Mouse (Mus musculus) lung, embryonic 14.5 days (tissue): ENCODE measurements around the gene Nkx1-2. TPM values are rescaled to one million over a fixed set of nuclear protein-coding genes. Genes with fewer than 3 reads are reported as not detected.

Experiments used
- ATAC-seq: fragments of 200-750 bp; cut with Nextera tagmentation; 2 replicates; pipeline ENCODE4 v1.8.0; 2017; ENCODE audit warnings: mild to moderate bottlenecking, moderate TSS enrichment, moderate library complexity; ENCODE audit not compliant: insufficient read depth
- DNase-seq: peaks from one replicate; pipeline ENCODE4 v3.0.0-alpha.2; 2015
- H3K27ac ChIP-seq: fragments of 300-500 bp; sonication (generic); 2 replicates; pipeline ENCODE4 v1.5.1; 2014; ENCODE audit warnings: low read depth, mild to moderate bottlenecking, moderate library complexity
- H3K27me3 ChIP-seq: fragments of 300-500 bp; sonication (generic); 2 replicates; pipeline ENCODE4 v1.6.1; 2014; ENCODE audit warnings: low read length, control low read depth; ENCODE audit not compliant: insufficient read depth
- H3K36me3 ChIP-seq: fragments of 300-500 bp; sonication (generic); 2 replicates; pipeline ENCODE4 v1.6.1; 2014; ENCODE audit warnings: control low read depth; ENCODE audit not compliant: insufficient read depth
- H3K4me1 ChIP-seq: fragments of 300-500 bp; sonication (generic); 2 replicates; pipeline ENCODE4 v1.6.1; 2014; ENCODE audit warnings: antibody characterized with exemption, control low read depth; ENCODE audit not compliant: insufficient read depth
- H3K4me2 ChIP-seq: fragments of 300-500 bp; sonication (generic); 2 replicates; pipeline ENCODE4 v1.6.1; 2014; ENCODE audit warnings: mild to moderate bottlenecking
- H3K4me3 ChIP-seq: fragments of 300-500 bp; sonication (generic); 2 replicates; pipeline ENCODE4 v1.5.1; 2014; ENCODE audit warnings: low read depth, low read length
- H3K9ac ChIP-seq: fragments of 300-500 bp; sonication (generic); 2 replicates; pipeline ENCODE4 v1.6.1; 2014
- H3K9me3 ChIP-seq: fragments of 300-500 bp; sonication (generic); 2 replicates; pipeline ENCODE4 v1.6.1; 2016; ENCODE audit warnings: low read depth, low read length, control low read depth
- CTCF ChIP-seq: IDR thresholded peaks from 2 replicates; pipeline ENCODE4 v1.5.1; 2016; ENCODE audit warnings: antibody characterized with exemption, low read depth
- whole genome bisulfite sequencing: fragments of 180-500 bp; shearing (Covaris S2); extraction: QIAGEN DNeasy Blood & Tissue Kit; methylation state at CpG from one replicate; pipeline ENCODE4 v1.1.7; 2014; 5-methylcytosine and 5-hydroxymethylcytosine counted together
- polyA plus RNA-seq: library from polyadenylated mRNA; unstranded; fragments of >200 nt; fragmentation: Nextera tagmentation; extraction: Ambion mirVana; gene quantifications from 2 replicates; pipeline ENCODE4 v1.2.1, GENCODE M21; 2014

Gene Nkx1-2
- polyA plus RNA-seq, 1 experiment from 2014 or later: not detected

GRCm38 (mm10) chr7:132604720-132605119 is 5.3 kb upstream of the Nkx1-2 start:
- Histone ChIP-seq H3K4me1 (no peaks in the 10 kb centered on the region), H3K4me2 (no peak overlapping the region), H3K36me3 (no peaks in the 10 kb centered on the region), H3K4me3 (no peak overlapping the region), H3K27me3 (peaks cover 42% of the 10 kb centered on the region), H3K9me3 (no peaks in the 10 kb centered on the region), H3K27ac (no peak overlapping the region), H3K9ac (no peak overlapping the region)
- TF ChIP-seq CTCF: no peak
- WGBS: 81% methylated on average over 4 of the region's 4 CpGs
- no peak for ATAC-seq
- DNase-seq: no peak

- no peak for TF ChIP-seq CTCF
- ATAC-seq: no peak
- Histone ChIP-seq H3K4me3 (no peak overlapping the region), H3K9me3 (no peaks in the 10 kb centered on the region), H3K9ac (no peak overlapping the region), H3K4me2 (no peak overlapping the region), H3K27me3 (peaks cover 80% of the 10 kb centered on the region), H3K4me1 (0 out of 2 replicates have a peak, but pooled peaks cover 4% of the 10 kb centered on the region), H3K27ac (no peak overlapping the region), H3K36me3 (no peaks in the 10 kb centered on the region)
- no peak for DNase-seq
- 9% methylated on average over 8 of the region's 8 CpGs for WGBS
Measured at GRCm38 (mm10) chr7:132600926-132601325, 1.5 kb upstream of the Nkx1-2 start.

GRCm38 (mm10) chr7:132600026-132600425 is 589 bp upstream of the Nkx1-2 start:
- Histone ChIP-seq H3K4me1 (0 out of 2 replicates have a peak, but pooled peaks cover 4% of the 10 kb centered on the region), H3K27ac (no peak overlapping the region), H3K9me3 (no peaks in the 10 kb centered on the region), H3K4me3 (peak overlapping the region; percentile 39), H3K36me3 (no peaks in the 10 kb centered on the region), H3K9ac (no peak overlapping the region), H3K27me3 (peaks cover 86% of the 10 kb centered on the region), H3K4me2 (peak overlapping the region; percentile 71)
- ATAC-seq (no peak), DNase-seq (no peak)
- TF ChIP-seq CTCF: no peak
- 4% methylated on average over 9 of the region's 9 CpGs for WGBS

GRCm38 (mm10) chr7:132597251-132598041 is 2.0 kb downstream of the Nkx1-2 start:
- Histone ChIP-seq H3K9me3 (no peaks in the 10 kb centered on the region), H3K4me2 (peak overlapping the region; percentile 83), H3K27ac (no peak overlapping the region), H3K4me1 (0 out of 2 replicates have a peak, but pooled peaks cover 4% of the 10 kb centered on the region), H3K36me3 (no peaks in the 10 kb centered on the region), H3K4me3 (peak overlapping the region; percentile 44), H3K9ac (peak overlapping the region; percentile 38), H3K27me3 (peaks cover 78% of the 10 kb centered on the region)
- WGBS: under 1% methylated on average over 60 of the region's 60 CpGs
- ATAC-seq: peak; percentile 28
- peak; percentile 63 for DNase-seq
- no peak for TF ChIP-seq CTCF

GRCm38 (mm10) chr7:132596557-132597250 is 2.7 kb downstream of the Nkx1-2 start:
- Histone ChIP-seq H3K9ac (no peak overlapping the region), H3K4me2 (peak overlapping the region; percentile 83), H3K27ac (no peak overlapping the region), H3K4me3 (peak overlapping the region; percentile 44), H3K9me3 (no peaks in the 10 kb centered on the region), H3K4me1 (0 out of 2 replicates have a peak, but pooled peaks cover 4% of the 10 kb centered on the region), H3K27me3 (peaks cover 70% of the 10 kb centered on the region), H3K36me3 (no peaks in the 10 kb centered on the region)
- ATAC-seq (peak; percentile 3; the same call in 1 of the 2 replicates), DNase-seq (no peak)
- 9% methylated on average over 26 of the region's 26 CpGs for WGBS
- TF ChIP-seq CTCF: peak; percentile 55

GRCm38 (mm10) chr7:132595787-132596186 is 3.6 kb downstream of the Nkx1-2 start:
- H3K27me3 ChIP-seq: peaks cover 61% of the 10 kb centered on the region
- DNase-seq: no peak
- no peaks in the 10 kb centered on the region for H3K36me3 ChIP-seq
- H3K27ac ChIP-seq: no peak overlapping the region
- no peaks in the 10 kb centered on the region for H3K9me3 ChIP-seq
- TF ChIP-seq CTCF: no peak
- no peak overlapping the region for H3K4me3 ChIP-seq
- 78% methylated on average over 3 of the region's 3 CpGs for WGBS
- no peak overlapping the region for H3K9ac ChIP-seq
- H3K4me2 ChIP-seq: no peak overlapping the region
- ATAC-seq: no peak
- H3K4me1 ChIP-seq: 0 out of 2 replicates have a peak, but pooled peaks cover 4% of the 10 kb centered on the region

- TF ChIP-seq CTCF: no peak
- 94% methylated on average over 2 of the region's 2 CpGs for WGBS
Measured at GRCm38 (mm10) chr7:132594325-132594724, 5.1 kb downstream of the Nkx1-2 start.

More at GRCm38 (mm10) chr7:132594325-132594724, 5.1 kb downstream of the Nkx1-2 start:
- Histone ChIP-seq H3K4me2 (no peak overlapping the region), H3K27ac (no peak overlapping the region), H3K9me3 (no peaks in the 10 kb centered on the region), H3K27me3 (peaks cover 46% of the 10 kb centered on the region), H3K36me3 (no peaks in the 10 kb centered on the region), H3K9ac (no peak overlapping the region), H3K4me3 (no peak overlapping the region), H3K4me1 (0 out of 2 replicates have a peak, but pooled peaks cover 4% of the 10 kb centered on the region)
- no peak for ATAC-seq
- no peak for DNase-seq
